Mouse (Mus musculus) heart, postnatal 0 days (tissue): ENCODE results near the gene 9930022D16Rik.

Source experiments
- CTCF ChIP-seq: IDR thresholded peaks from 2 replicates; pipeline ENCODE4 v1.5.1; 2016; ENCODE audit warnings: antibody characterized with exemption, control low read depth, low read depth
- EP300 ChIP-seq: IDR thresholded peaks from 2 replicates; pipeline ENCODE4 v1.6.1; 2016; ENCODE audit warnings: antibody characterized with exemption, low read depth

DNA sequence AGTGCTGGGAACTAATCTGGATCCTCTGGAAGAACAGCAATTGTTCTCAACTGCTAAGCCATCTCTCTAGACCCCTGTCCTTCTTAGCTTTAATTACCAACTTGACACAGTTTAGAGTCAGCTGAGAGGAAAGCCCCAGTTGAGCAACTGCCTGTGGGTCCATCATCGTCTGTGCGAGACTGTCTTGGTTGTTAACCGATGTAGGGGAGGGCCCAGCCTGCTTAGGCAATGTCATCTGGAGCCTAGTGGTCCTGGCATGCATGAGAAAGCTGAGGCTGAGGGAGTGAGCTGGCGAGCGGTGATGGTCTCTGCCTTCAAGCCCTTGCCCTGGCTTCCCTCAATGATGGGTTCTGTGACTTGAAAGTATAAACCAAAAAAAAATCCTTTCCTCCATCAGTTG is 1.1 kb downstream of the 9930022D16Rik start:
- TF ChIP-seq CTCF (no peak), EP300 (no peak)
